Mouse (Mus musculus): ENCODE measurements around the gene St7.

Gene St7

DNA sequence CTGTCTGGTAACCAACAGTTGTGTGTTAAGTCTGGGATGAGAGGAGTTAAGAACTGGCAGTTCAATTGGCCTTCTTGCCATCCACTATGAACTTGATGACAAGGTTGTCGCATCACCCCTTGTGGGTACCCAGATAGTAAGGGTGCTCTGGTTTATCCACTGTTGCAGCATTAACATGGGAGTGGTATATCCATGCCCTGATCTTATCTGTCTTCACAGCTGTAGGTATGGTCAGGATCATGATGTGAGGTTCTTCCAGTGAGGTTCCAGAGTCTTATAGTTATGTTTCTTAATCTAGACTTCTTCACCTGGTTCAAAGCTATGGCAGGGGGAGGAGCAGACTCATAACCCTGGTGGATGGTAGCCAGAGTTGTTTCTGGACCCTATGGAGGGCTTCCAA, 132.0 kb downstream of the St7 start:
- DNase-seq (ENCODE audit: low spot score): no peak

DNA sequence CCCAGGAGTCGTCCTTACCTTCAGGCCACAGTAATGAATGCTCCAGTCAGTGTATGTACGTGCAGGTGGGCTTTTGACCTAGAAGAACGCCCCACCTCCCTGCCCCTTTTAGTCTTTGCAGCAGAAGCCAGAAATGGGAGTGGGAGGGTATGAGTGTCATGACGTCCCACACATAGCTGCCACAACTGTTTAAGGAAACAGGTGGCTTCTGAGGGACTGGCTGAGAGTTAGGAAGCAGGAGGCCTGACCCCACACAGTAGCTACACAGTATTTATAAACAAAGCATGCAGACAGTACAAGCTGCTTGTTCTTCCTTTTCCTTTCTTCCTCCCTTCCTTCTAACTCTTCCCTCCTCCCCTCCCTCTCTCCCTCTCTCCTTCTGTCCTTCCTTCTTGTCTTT, 135.6 kb downstream of the St7 start:
- no peak for DNase-seq (ENCODE audit: low spot score)

DNA sequence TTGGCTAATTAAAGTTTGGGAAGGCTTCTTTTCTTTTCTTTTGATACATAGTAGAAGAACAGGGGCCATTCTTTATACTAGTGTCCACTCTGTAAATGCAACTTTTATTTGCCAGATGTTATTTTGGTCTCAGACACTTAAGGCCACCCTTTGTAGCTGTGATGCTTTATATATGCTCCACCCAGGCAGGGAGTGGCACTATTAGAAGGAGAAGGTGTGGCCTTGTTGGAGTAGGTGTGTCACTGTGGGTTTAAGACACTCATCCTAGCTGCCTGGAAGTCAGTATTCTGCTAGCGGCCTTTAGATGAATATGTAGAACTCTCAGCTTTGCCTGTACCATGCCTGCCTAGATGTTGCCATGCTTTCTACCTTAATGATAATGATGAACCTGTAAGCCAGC, 137.2 kb downstream of the St7 start:
- no peak for DNase-seq (ENCODE audit: low spot score)

DNA sequence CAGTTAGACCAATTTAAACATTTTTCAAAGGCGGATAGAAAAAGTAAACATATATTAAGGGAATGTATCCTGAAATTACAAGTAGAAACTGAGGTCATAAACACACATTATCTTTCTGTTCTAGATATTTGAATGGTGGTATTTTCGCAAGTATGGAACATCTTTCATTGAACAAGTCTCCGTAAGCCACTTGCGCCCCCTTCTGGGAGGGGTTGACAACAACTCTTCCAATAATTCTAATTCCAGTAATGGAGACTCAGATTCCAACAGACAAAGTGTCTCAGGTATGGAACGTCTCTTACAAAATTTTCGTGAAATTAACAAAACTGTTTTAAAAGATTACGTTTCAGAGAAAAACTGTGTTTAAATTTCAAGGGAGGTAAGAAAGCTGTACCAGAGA, 141.8 kb downstream of the St7 start:
- peak; percentile 17 for DNase-seq (ENCODE audit: low spot score)

DNA sequence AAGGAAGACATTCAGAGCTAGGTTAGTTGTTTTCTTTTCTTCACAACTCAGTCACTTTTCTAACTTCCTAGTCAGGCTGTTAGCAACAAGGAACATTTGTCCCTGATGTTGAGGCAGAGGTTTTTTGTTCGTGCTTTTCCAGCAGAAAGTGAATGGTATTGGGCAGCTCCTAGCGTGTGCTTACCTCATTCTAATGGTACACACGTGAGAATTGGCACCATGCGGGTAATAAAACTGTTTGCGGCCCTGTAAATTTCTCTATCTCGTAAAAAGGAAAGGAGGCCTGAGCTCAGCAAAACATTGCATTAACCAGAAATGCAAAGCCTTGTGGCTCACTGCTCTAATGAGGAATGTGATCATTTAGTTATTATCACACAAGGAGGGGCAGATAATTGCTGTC, 143.0 kb downstream of the St7 start:
- no peak for DNase-seq (ENCODE audit: low spot score)

DNA sequence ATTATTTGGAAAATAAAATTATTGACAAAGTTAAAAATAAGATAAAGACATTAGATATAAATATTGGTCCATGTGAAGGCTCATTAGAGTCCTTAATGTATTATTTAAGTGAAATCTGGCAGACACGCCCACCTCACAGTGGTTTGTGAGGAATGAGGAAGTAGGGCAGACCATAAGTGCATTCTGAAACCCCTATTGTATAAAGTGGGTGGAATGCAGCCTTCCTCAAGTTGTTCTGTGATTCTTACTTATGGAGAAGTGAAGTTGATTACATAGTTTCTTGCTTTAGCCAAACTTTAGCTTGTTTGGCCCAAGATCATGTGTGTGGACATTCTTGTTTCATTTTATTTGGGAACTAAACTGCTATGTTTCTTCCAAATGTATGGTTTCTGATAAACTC, 144.9 kb downstream of the St7 start:
- no peak for DNase-seq (ENCODE audit: low spot score)

DNA sequence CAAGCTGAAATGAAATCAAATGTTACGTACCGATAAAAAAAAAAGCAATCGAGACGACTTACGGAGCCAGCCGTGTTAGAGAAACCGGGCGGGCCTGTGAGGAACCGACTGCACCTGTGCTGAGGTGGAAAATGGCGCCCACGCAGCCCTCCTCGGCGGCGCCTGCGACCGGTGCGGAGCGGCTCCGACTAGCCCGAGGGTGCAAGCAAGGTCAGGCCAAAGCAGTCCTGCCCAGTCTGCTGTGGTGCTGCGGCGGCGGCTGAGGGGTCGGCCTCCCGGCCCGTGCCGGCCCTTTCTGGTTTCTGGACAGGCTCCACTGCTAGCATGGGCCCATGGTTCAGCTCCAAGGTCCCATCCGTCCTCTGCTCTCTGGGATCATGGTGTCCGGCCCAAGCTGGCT, 147.7 kb downstream of the St7 start:
- no peak for DNase-seq (ENCODE audit: low spot score)

DNA sequence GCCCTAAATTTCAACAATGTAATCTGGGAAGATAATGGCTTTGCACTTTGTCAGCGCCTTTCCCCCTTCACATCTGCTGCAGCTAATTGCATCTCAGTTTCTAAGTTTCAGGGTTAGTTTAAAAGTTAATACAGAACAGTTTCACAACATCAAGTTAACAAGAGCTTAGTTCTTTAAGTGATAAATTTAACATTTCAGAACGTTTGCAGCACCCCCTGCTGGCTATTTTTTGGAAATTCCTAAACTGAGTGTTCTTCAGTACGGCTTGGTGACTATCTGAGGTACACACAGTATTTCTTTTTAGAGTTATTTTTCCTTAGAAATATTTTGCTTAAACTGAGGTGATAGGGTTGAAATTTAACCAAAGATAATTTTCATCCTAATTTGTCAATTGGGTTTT, 150.0 kb downstream of the St7 start:
- no peak for DNase-seq (ENCODE audit: low spot score)

DNA sequence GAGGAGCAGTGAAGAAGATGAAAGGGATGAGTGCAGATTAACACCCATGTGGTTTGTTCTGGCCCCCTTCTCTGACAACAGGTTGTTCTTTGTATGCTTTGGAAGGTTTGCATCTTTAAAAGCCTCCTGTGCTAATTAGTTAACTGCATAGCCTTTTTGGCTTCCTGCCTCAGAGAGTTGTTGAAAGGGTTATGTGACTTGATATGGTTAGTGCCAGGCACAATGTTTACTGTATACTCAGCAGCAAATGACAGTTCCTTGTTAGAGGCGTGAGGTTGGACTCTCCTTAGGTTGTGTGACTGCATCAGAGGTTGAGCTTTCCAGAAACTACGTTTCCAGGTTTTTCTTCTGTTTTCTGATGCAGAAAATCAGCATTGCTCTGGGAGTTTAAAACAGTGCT, 158.6 kb downstream of the St7 start:
- no peak for DNase-seq (ENCODE audit: low spot score)

DNA sequence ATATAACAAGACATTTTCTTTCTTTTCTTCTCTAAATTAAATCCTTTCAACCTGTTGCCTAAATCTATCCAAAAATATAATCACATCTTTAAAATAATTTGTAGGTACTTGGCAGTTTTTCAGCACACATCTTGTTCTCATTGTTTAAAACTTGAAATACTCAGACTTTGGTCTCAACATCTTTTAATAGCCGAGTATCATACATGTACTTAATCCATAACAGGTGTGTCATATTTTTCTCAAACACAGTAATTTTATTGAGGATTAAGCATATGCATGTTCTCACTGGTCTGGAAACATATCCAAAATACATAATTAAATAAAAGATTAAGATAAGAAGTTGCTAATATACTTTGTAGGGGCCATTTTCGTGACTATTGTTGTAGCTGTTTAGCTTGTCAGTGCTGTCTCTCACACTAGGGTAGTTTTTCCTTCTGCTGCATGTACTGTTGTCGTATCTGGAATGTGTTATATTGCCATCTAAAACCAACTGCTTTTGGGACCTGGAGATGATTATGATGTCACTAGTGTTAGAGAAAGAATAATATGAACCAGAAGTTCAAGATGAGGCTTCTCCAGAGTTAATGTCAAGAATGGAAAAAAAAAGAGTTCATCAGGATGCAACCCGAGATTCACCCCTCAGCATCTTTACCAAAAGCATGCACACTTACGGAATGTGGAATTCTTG, 161.0 kb downstream of the St7 start:
- no peak for DNase-seq (ENCODE audit: low spot score)

DNA sequence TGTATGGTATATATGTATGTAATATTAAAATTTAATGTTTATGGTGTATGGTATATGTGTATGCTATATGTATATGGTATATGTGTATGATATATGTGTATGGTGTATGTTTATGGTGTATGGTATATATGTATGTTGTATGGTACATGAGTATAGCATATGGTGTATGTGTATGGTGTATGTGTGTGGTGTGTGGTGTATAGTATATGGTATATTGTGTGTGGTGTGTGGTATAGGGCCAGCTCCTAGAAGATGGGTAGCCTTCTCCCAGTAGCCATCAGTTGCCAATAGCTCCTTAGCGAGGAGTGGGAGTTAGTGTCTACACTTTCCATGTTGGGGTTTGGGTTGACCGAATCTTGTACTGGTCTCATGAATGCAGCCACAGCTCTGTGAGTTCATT, 162.9 kb downstream of the St7 start:
- DNase-seq (ENCODE audit: low spot score): no peak

DNA sequence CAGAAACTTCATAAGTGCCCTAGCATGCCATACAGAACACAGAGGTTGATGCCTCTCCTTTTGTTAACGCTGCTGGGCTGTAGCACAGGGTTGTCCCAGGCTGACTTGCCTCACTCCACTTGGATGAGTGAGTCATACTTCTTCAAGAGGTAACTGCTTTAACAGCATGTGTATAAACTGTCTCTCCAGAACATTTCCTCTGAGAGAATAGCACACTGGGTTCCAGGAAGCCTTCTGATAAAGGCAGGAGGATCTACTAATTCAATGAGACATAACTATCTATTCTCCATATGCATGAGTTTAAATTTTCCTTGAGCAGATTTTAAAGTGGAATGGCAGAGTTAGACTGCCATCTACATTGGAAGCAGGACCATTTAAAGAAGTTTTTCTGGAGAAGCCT, 166.8 kb downstream of the St7 start:
- no peak for DNase-seq (ENCODE audit: low spot score)

DNA sequence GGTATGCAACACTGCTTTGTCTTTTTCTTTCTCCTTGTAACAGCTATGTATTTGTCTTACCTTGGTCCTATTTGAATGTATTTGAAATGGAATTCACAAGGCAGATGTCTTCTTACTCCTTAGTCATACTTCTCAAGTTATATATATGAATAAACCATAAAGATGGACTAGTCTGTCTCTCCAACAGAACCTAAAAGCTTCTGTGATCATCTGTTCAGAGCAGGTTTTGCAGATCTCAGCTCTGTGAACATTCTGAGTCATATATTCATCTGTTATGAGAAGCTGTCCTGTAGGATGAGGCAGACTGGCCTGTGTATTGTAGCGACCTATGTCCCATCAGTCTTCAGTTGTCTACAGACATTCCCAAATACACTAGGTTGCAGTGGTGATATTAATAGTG, 167.7 kb downstream of the St7 start:
- no peak for DNase-seq (ENCODE audit: low spot score)

DNA sequence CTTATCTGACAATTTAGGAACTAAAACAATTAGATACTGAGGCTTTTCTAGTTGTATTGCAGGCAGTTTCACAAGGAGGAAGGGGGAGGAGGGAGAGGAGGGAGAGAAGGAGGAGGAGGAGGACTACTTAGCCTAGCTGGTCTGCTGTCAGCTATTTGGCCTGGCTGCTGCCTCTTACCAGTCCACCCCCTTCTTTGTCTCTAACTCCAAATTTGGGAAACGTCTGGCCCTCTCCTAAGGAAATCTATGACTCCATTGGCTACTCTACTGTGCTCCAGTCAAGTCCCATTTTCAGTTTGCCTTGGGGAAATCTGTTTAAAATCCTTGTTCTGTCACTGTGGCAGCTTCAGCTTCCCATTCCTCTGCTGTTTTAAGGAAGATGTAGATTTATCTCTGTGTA, 175.1 kb downstream of the St7 start:
- no peak for DNase-seq (ENCODE audit: low spot score)

DNA sequence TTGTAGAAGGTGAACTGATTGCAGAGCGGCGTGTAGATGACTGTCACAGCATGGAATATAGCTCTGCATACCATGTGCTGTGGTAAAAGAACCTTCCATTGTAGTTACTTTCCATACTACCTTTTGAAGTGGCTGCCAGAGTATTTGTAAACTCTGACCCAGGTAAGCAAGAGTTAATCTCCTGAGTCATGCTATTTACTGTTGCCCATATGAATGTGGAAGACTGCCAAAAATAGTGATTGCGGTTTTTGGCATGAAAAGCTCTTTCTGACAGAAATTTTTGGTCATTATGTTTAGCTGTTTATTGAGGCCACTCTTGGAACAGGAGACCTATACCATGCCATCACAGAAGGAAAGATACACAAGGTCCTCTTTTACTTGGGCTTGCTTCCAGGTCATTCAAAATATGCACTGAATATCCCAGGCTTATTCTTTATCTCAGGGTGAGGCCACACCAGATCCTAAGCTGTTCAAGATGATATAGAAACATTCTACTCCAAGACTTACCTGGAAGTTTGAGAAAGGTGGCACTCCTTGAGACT, 179.2 kb downstream of the St7 start:
- DNase-seq (ENCODE audit: low spot score): no peak

DNA sequence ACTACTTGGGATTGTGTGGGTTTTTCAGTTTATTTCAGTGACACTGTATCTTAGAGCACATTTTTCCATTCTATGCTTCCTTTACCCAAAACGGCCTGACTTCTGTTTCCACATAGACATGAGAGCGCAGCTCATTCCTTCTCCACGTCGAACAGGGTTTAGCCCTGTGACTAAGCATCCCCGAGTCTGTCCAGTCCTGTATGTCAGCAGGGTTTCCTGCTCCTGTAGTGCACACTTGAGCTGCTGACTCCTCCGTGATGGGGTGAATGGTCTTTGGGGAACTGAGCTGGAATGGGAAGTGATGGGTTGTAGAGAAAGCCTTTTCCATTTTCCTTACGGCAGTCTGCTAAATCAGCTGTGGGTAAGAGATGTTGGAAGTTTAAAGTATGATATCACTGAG, 182.9 kb downstream of the St7 start:
- DNase-seq (ENCODE audit: low spot score): no peak

DNA sequence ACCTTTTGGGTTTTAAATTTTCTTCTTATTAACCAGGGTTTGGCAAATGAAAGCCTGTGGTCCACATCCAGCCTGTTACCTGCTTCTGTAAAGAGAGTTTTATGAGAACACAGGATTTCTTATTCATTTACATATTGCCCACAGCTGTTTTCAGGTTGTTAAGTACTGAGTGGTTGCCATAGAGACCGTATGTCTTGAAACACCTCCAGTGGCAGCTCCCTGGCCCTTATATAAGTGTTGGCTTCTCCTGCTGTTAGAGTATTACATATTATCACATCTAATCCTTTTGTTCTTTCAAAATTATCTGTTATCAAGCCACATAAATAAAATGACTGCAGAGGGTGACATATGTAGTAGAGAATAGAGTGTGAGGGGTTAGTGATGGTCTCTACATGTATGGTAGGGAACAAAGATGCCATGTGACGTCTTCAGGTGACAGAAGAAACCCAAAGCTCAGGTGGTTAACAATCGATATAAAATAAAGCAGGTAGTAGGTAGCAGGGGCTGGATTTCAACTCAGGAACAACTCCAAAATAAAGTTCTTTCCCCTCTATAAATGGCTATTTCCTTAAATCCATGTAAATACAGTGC, 183.4 kb downstream of the St7 start:
- DNase-seq (ENCODE audit: low spot score): no peak

DNA sequence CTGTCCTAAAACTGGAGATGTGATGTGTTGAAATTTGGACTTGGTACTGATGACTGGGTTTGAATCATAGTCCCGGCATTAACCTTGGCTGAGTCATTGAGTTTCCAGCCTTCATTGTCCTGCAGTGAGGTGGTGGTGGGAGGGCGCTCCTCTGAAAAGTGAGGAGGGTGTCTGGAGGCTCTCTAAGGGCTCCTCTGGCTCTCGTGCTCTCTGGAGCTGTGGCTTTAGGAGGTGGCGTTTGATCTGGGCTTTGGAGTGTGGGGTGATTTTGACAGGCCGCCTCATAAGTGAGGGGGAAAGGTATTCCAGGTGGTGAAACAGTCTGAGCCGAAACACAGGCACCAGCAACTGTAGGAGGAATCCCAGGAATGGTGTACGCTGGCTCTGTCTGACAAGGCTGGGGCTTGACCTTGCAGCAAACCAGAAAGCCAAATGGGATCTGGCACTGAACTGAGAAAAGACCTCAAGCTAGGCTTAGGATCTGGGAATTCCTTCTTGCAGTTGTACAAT, 184.0 kb downstream of the St7 start:
- no peak for DNase-seq (ENCODE audit: low spot score)

DNA sequence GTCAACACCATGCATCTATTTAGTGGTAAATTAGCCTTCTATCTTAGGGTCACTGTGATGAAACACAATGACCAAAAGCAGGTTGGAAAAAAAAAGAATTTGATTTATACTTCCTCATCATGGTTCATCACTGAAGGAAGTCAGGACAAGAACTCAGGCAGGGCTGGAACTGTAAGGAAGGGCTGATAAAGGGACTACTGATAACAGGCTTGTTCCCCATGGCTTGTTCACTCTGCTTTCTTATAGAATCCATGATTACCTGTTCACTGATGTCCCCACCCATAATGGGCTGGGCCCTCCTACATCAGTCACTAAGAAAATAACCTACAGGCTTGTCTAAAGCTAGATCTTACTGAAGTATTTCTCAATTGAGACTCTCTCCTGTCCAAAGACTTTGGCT, 190.2 kb downstream of the St7 start:
- no peak for DNase-seq (ENCODE audit: low spot score)

DNA sequence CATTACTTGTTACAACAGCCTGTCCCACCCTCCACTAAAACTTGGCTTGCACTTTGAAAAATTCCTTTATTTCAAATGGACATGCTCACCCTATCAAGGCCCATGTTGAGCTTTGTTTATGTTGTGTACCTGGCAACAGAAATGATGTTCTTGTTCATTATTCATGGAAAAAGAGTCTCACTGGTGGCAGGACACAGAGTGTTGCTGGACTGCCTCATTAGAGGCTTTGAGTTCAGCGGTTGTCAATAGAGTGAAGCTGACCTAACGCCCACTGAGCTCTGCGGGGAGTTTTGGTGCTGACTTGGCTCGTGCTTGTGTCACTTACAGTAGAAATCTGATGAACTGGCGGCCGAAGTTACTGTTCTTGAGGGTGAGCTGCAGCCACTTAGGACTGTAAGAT, 195.0 kb downstream of the St7 start:
- DNase-seq (ENCODE audit: low spot score): no peak

DNA sequence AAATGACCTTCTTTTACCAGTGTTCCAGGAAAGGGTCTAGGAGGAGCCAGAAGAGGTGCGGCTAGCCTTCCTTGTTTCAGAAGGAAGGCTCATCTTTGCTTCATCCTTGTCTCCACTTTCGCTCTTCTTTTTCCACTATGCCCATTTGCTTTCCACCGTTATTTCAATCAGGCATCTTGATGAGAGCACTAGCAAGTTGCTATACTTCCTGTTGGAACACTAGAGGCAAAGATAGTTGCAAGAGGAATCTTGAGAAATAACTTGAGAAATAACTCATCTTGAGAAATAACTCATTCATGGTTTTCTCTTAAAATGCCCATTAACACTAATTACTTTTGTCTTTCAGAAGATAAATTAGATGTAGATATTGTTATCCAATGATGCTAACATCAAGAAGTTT, 202.8 kb downstream of the St7 start:
- DNase-seq (ENCODE audit: low spot score): no peak

DNA sequence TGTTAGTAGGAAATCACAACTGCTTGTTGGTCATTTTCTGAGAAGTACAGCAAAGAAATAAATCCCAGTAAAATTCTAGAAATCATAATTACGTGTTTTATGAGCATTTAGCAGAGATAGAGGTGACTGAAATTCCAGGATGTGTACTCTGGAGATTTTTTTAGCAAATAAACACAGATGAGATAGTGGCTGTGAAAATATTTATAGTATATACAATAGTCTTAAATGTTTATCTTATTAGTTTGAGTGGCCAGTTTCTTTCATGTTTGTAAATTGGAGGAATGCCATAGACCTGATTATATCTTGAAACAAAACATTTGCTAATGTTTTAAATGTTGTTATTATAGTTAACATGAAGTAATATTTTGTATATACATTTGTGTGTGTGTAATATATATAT, 205.8 kb downstream of the St7 start:
- no peak for DNase-seq (ENCODE audit: low spot score)

DNA sequence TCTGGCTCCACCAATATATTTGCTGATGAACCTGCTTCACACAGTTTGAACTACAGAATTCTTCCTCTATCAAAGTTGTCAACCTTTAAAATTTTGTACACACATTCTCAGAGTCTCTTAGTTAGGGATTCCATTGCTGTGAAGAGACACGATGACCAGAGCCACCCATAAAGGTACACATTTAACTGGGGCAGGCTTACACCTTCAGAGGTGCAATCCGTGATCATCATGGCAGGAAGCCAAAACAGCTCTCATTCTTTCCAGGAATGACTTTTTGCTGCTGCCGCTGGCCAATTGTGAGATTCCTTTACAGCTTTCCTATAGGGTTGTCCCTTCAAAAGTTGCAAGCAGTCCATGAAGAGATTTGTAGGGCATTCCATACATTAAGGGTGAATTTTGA, 210.6 kb downstream of the St7 start:
- DNase-seq (ENCODE audit: low spot score): no peak

DNA sequence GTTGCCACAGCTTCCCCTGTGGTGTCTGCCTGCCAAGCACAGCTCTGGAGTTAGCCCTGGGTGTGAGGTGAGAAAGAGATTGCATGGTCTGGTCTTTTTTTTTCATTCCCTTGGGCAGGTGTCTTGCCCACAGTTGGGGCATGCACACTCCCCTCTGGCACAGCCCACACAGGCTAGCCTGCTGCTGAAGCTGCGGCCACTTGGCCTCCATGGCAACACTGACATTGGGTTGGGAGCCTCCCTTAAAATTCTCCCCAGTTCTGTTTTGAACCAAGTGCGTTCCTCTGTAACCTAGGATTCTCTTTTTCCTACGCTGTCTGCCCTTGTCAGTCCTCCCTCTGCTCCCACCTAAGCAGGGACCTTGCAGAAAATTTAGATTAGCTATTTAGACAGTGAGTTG, 213.0 kb downstream of the St7 start:
- no peak for DNase-seq (ENCODE audit: low spot score)

Data from ovary, postnatal 10 days (tissue).